ENCODE assay signal across 8 mouse cellular contexts in genomic region chr1:39535515-39536311, GRCm38 (mm10). TPM values are rescaled to one million over a fixed set of nuclear protein-coding genes. Genes with fewer than 3 reads are reported as not detected.
DNase-seq lines count a peak whose midpoint lies in the region; ATAC-seq and TF ChIP-seq lines count a peak whose summit lies in the region.

No protein-coding gene starts in this region.

- H3K9me3 ChIP-seq in embryonic facial prominence, embryonic 14.5 days (ENCODE audit: control insufficient read depth, low read length) = peaks cover 7% of the 10 kb centered on the region; the same call in 1 of the 2 replicates
- peaks cover 11% of the 10 kb centered on the region; the same call in 1 of the 2 replicates for H3K9me3 ChIP-seq in limb, embryonic 13.5 days
- H3K9me3 ChIP-seq in midbrain, embryonic 16.5 days (replicated peaks; ENCODE audit: control insufficient read depth, low read length, poor library complexity, severe bottlenecking) = peaks cover 5% of the 10 kb centered on the region; the same call in 1 of the 2 replicates

- WGBS in embryonic facial prominence, embryonic 14.5 days = under 1% methylated on average over 59 of the region's 100 CpGs
- WGBS in heart, adult 2 months = under 1% methylated on average over 97 of the region's 100 CpGs
- WGBS in limb, embryonic 13.5 days = under 1% methylated on average over 97 of the region's 100 CpGs
- WGBS in midbrain, embryonic 16.5 days = 0% methylated on average over 84 of the region's 100 CpGs

- peak overlapping the region; percentile 97 for H3K9ac ChIP-seq in embryonic facial prominence, embryonic 14.5 days (ENCODE audit: low read depth, low read length)
- H3K9ac ChIP-seq in heart, adult 2 months (ENCODE audit: low read depth, low read length) = peak overlapping the region; percentile 94
- peak overlapping the region; percentile 95 for H3K9ac ChIP-seq in limb, embryonic 13.5 days
- peak overlapping the region; percentile 97 for H3K9ac ChIP-seq in midbrain, embryonic 16.5 days (ENCODE audit: low read depth, low read length)

- ATAC-seq in embryonic facial prominence, embryonic 14.5 days (ENCODE audit: low read depth) = peak; percentile 93
- peak; percentile 93 for ATAC-seq in limb, embryonic 13.5 days (ENCODE audit: low FRiP score, low read depth)
- peak; percentile 92 for ATAC-seq in midbrain, embryonic 16.5 days

- peaks cover 31% of the 10 kb centered on the region for H3K36me3 ChIP-seq in embryonic facial prominence, embryonic 14.5 days (ENCODE audit: control insufficient read depth, insufficient read depth, low read length)
- peaks cover 2% of the 10 kb centered on the region; the same call in 1 of the 2 replicates for H3K36me3 ChIP-seq in heart, adult 2 months (ENCODE audit: control insufficient read depth, insufficient read depth, low read length)
- peaks cover 31% of the 10 kb centered on the region for H3K36me3 ChIP-seq in limb, embryonic 13.5 days
- H3K36me3 ChIP-seq in midbrain, embryonic 16.5 days (ENCODE audit: control insufficient read depth, insufficient read depth, low read length) = peaks cover 28% of the 10 kb centered on the region

- peak; percentile 80 for TF ChIP-seq POLR2A in heart, adult 2 months (IDR thresholded peaks at IDR 0.05; ENCODE audit: insufficient read depth, low read depth, low read length)

- H3K27me3 ChIP-seq in embryonic facial prominence, embryonic 14.5 days (replicated peaks; ENCODE audit: control insufficient read depth, insufficient read depth, low read length) = no peaks in the 10 kb centered on the region
- no peaks in the 10 kb centered on the region for H3K27me3 ChIP-seq in heart, adult 2 months (ENCODE audit: control insufficient read depth, insufficient read depth, low read length)
- no peaks in the 10 kb centered on the region for H3K27me3 ChIP-seq in limb, embryonic 13.5 days
- H3K27me3 ChIP-seq in midbrain, embryonic 16.5 days (ENCODE audit: control insufficient read depth, insufficient read depth, low read depth, low read length) = no peaks in the 10 kb centered on the region

- intact Hi-C loops in heart, adult 2 months (cut with DNase I) = loop anchor here (1.0 to 10.0 kb wide), 2 partner anchors 42 to 341 kb away; partner anchors contain the start of genes Npas2 and Rnf149

- no peak for TF ChIP-seq CTCF in heart, adult 2 months (IDR thresholded peaks at IDR 0.05)

- peak overlapping the region; percentile 91 for H3K27ac ChIP-seq in embryonic facial prominence, embryonic 14.5 days (replicated peaks; ENCODE audit: low read depth, low read length)
- H3K27ac ChIP-seq in heart, adult 2 months = peak overlapping the region; percentile 93
- H3K27ac ChIP-seq in limb, embryonic 13.5 days = peak overlapping the region; percentile 91
- H3K27ac ChIP-seq in midbrain, embryonic 16.5 days (ENCODE audit: low read length) = peak overlapping the region; percentile 92

- H3K79me2 ChIP-seq in heart, adult 2 months (replicated peaks; ENCODE audit: control insufficient read depth, insufficient read depth, low read length) = peaks cover 3% of the 10 kb centered on the region

- peak overlapping the region; percentile 87 for H3K4me2 ChIP-seq in embryonic facial prominence, embryonic 14.5 days (ENCODE audit: low read depth, low read length)
- peak overlapping the region; percentile 85 for H3K4me2 ChIP-seq in limb, embryonic 13.5 days (replicated peaks)
- H3K4me2 ChIP-seq in midbrain, embryonic 16.5 days (ENCODE audit: low read length) = peak overlapping the region; percentile 91

- DNase-seq in 3T3-L1 (ENCODE audit: low read depth, low spot score) = peak; percentile 97
- peak; percentile 94 to 97 for DNase-seq in adrenal gland, postnatal 4 days (ENCODE audit: low spot score in 2 of 2)
- DNase-seq in embryonic facial prominence, embryonic 14.5 days (ENCODE audit: low spot score) = peak; percentile 99
- peak; percentile 99 for DNase-seq in heart, adult 2 months
- DNase-seq in kidney, adult 8-10 months = peak; percentile 98 to 99
- DNase-seq in spleen, postnatal 10 days (ENCODE audit: low spot score in 2 of 2) = peak; percentile 99

- peaks cover 5% of the 10 kb centered on the region; the same call in 1 of the 2 replicates for H3K4me1 ChIP-seq in embryonic facial prominence, embryonic 14.5 days (ENCODE audit: control insufficient read depth, insufficient read depth, low read length)
- peaks cover 2% of the 10 kb centered on the region for H3K4me1 ChIP-seq in heart, adult 2 months (ENCODE audit: control insufficient read depth, insufficient read depth, low read length)
- peaks cover 14% of the 10 kb centered on the region for H3K4me1 ChIP-seq in limb, embryonic 13.5 days
- peaks cover 22% of the 10 kb centered on the region for H3K4me1 ChIP-seq in midbrain, embryonic 16.5 days (ENCODE audit: control insufficient read depth, insufficient read depth, low read length)

- TF ChIP-seq EP300 in heart, adult 2 months (IDR thresholded peaks at IDR 0.05; ENCODE audit: insufficient read depth, low read depth, low read length) = 0 out of 2 replicates have a peak, but pooled peaks have one; percentile 44

- peak overlapping the region; percentile 96 for H3K4me3 ChIP-seq in embryonic facial prominence, embryonic 14.5 days (ENCODE audit: low read depth, low read length)
- peak overlapping the region; percentile 100 for H3K4me3 ChIP-seq in heart, adult 2 months
- peak overlapping the region; percentile 98 for H3K4me3 ChIP-seq in limb, embryonic 13.5 days
- peak overlapping the region; percentile 96 for H3K4me3 ChIP-seq in midbrain, embryonic 16.5 days (ENCODE audit: low read depth, low read length)

RNA-seq across cellular contexts. Expression of gene Cnot11, which starts 0.9 kb away (rescaled TPM):
- total RNA-seq in adrenal gland, postnatal 4 days (2021) = 10 to 100 TPM; 26.3 to 28.7 TPM
- polyA plus RNA-seq in embryonic facial prominence, embryonic 14.5 days (2014; fragmentation: Nextera tagmentation; extraction: Ambion mirVana) = 21.1 and 23.6 TPM in 2 replicates
- total RNA-seq in heart, adult 2 months (2021) = 10 to 100 TPM; 13.2 to 15.6 TPM
- 9.8 and 11.9 TPM in 2 replicates for polyA plus RNA-seq in heart, adult 2 months (2012; rRNA removed)
- polyA plus RNA-seq in limb, embryonic 13.5 days (2015; fragmentation: Nextera tagmentation; extraction: Ambion mirVana) = 22.9 and 23.2 TPM in 2 replicates
- 10.5 and 10.6 TPM in 2 replicates for polyA plus RNA-seq in midbrain, embryonic 16.5 days (2015; fragmentation: Nextera tagmentation; extraction: Ambion mirVana)

RNA-seq across cellular contexts. Expression of gene Rnf149, which starts 41.5 kb away (rescaled TPM):
- total RNA-seq in adrenal gland, postnatal 4 days (2021) = 10 to 100 TPM; 49.6 to 57.4 TPM
- polyA plus RNA-seq in embryonic facial prominence, embryonic 14.5 days (2014; fragmentation: Nextera tagmentation; extraction: Ambion mirVana) = 23.5 and 27.6 TPM in 2 replicates
- 1 to 10 TPM; 7.0 to 8.5 TPM for total RNA-seq in heart, adult 2 months (2021)
- 3.6 and 5.7 TPM in 2 replicates for polyA plus RNA-seq in heart, adult 2 months (2012; rRNA removed)
- polyA plus RNA-seq in limb, embryonic 13.5 days (2015; fragmentation: Nextera tagmentation; extraction: Ambion mirVana) = 27.4 and 27.9 TPM in 2 replicates
- polyA plus RNA-seq in midbrain, embryonic 16.5 days (2015; fragmentation: Nextera tagmentation; extraction: Ambion mirVana) = 18.2 and 21.8 TPM in 2 replicates

RNA-seq across cellular contexts. Expression of gene Tbc1d8, which starts 57.2 kb away (rescaled TPM):
- total RNA-seq in adrenal gland, postnatal 4 days (2021) = 10 to 100 TPM; 10.1 to 10.8 TPM
- 11.5 and 13.1 TPM in 2 replicates for polyA plus RNA-seq in embryonic facial prominence, embryonic 14.5 days (2014; fragmentation: Nextera tagmentation; extraction: Ambion mirVana)
- total RNA-seq in heart, adult 2 months (2021) = 1 to 10 TPM; 5.2 to 6.1 TPM
- 6.3 and 8.3 TPM in 2 replicates for polyA plus RNA-seq in heart, adult 2 months (2012; rRNA removed)
- 8.8 and 10.4 TPM in 2 replicates for polyA plus RNA-seq in limb, embryonic 13.5 days (2015; fragmentation: Nextera tagmentation; extraction: Ambion mirVana)
- 11.7 and 12.6 TPM in 2 replicates for polyA plus RNA-seq in midbrain, embryonic 16.5 days (2015; fragmentation: Nextera tagmentation; extraction: Ambion mirVana)

Comparison
In these comparisons a context has a peak if more than half of its experiments do, and no peak if none do; other contexts are left out.
1. Peak in every context shown above with its lines: DNase-seq, ATAC-seq, H3K4me3 ChIP-seq and H3K27ac ChIP-seq.